Mouse (Mus musculus): Measurements from ENCODE around the gene Crybb1.

Crybb1 gene

GRCm38 (mm10) chr5:112298226-112298988, 42.8 kb downstream of the Crybb1 start:
- POLR2A ChIA-PET: interaction anchor here in 3 of 4 experiments (0.6 to 5.4 kb wide), 8 partner anchors 11 to 22 kb away, joined by 3 to 18 read pairs (median 4); partner anchors contain the start of gene Tpst2 (in 3 of the 3)
- CTCF ChIA-PET: interaction anchor here in 1 of 4 experiments (1.0 kb wide), 1 partner anchor 10 kb away, joined by 3 read pairs; no protein-coding TSS in a partner anchor

- CTCF ChIA-PET: no interaction called here
- POLR2A ChIA-PET: interaction anchor here in 2 of 4 experiments (0.8 to 5.4 kb wide), 8 partner anchors 9 to 23 kb away, joined by 3 to 18 read pairs (median 4); partner anchors contain the start of gene Tpst2 (in 1 of the 2)
Observed at GRCm38 (mm10) chr5:112299399-112299798, 43.8 kb downstream of the Crybb1 start.

- CTCF ChIA-PET: no interaction called here
- POLR2A ChIA-PET: interaction anchor here in 2 of 4 experiments (0.6 to 5.4 kb wide), 8 partner anchors 8 to 53 kb away, joined by 3 to 18 read pairs (median 6); partner anchors contain the start of gene Tpst2 (in 1 of the 2)
Observed at GRCm38 (mm10) chr5:112300112-112300511, 44.5 kb downstream of the Crybb1 start.

GRCm38 (mm10) chr5:112300721-112301308, 45.2 kb downstream of the Crybb1 start:
- CTCF ChIA-PET: interaction anchor here in 2 of 4 experiments (0.9 to 1.4 kb wide), 3 partner anchors 17 to 88 kb away, joined by 3 to 5 read pairs (median 3); no protein-coding TSS in a partner anchor
- POLR2A ChIA-PET: interaction anchor here in 3 of 4 experiments (0.6 to 5.4 kb wide), 15 partner anchors 9 to 52 kb away, joined by 3 to 18 read pairs (median 3); partner anchors contain the start of gene Tpst2 (in 2 of the 3)

- CTCF ChIA-PET: interaction anchor here in 3 of 4 experiments (0.8 to 1.4 kb wide), 6 partner anchors 16 to 88 kb away, joined by 3 to 5 read pairs (median 3); partner anchors contain the start of gene Tpst2 (in 1 of the 3)
- POLR2A ChIA-PET: interaction anchor here in 3 of 4 experiments (0.7 to 5.4 kb wide), 11 partner anchors 10 to 25 kb away, joined by 3 to 18 read pairs (median 3); partner anchors contain the start of gene Tpst2 (in 2 of the 3)
Observed at GRCm38 (mm10) chr5:112301694-112302093, 46.1 kb downstream of the Crybb1 start.

GRCm38 (mm10) chr5:112302310-112302709, 46.7 kb downstream of the Crybb1 start:
- ChIA-PET CTCF (interaction anchor here (0.6 to 1.4 kb wide), 6 partner anchors 14 to 89 kb away, joined by 3 to 9 read pairs (median 3); partner anchors contain the start of gene Tpst2 (in 1 of the 4)), POLR2A (interaction anchor here in 2 of 4 experiments (0.7 to 5.4 kb wide), 8 partner anchors 11 to 248 kb away, joined by 3 to 18 read pairs (median 7); partner anchors contain the start of gene Tpst2 (in 1 of the 2))

GRCm38 (mm10) chr5:112305842-112306241, 50.2 kb downstream of the Crybb1 start:
- ChIA-PET POLR2A (interaction anchor here in 2 of 4 experiments (0.6 to 1.7 kb wide), 4 partner anchors 14 to 1798 kb away, joined by 4 to 6 read pairs (median 4); no protein-coding TSS in a partner anchor), CTCF (interaction anchor here in 1 of 4 experiments (0.5 kb wide), 1 partner anchor 456 kb away, joined by 4 read pairs; no protein-coding TSS in a partner anchor)

GRCm38 (mm10) chr5:112313222-112313885, 57.7 kb downstream of the Crybb1 start:
- CTCF ChIA-PET: interaction anchor here in 2 of 4 experiments (0.5 to 2.7 kb wide), 2 partner anchors 69 to 73 kb away, joined by 4 to 6 read pairs; no protein-coding TSS in a partner anchor
- POLR2A ChIA-PET: interaction anchor here in 2 of 4 experiments (0.7 to 1.5 kb wide), 10 partner anchors 9 to 380 kb away, joined by 3 to 5 read pairs (median 3); no protein-coding TSS in a partner anchor

GRCm38 (mm10) chr5:112316468-112316867, 60.9 kb downstream of the Crybb1 start:
- ChIA-PET CTCF (interaction anchor here in 1 of 4 experiments (0.6 kb wide), 1 partner anchor 88 kb away, joined by 5 read pairs; no protein-coding TSS in a partner anchor), POLR2A (interaction anchor here in 1 of 4 experiments (0.9 to 1.4 kb wide), 5 partner anchors 15 to 104 kb away, joined by 3 to 4 read pairs (median 3); no protein-coding TSS in a partner anchor)

- CTCF ChIA-PET: interaction anchor here in 2 of 4 experiments (0.6 to 0.8 kb wide), 2 partner anchors 16 to 89 kb away, joined by 3 to 5 read pairs; no protein-coding TSS in a partner anchor
- POLR2A ChIA-PET: interaction anchor here in 2 of 4 experiments (0.8 to 1.5 kb wide), 8 partner anchors 9 to 104 kb away, joined by 3 to 4 read pairs (median 3); partner anchors contain the start of gene Tfip11 (in 1 of the 2)
Observed at GRCm38 (mm10) chr5:112317328-112317727, 61.7 kb downstream of the Crybb1 start.

All from embryonic stem cell, embryonic (primary cell).